Mouse (Mus musculus): ENCODE measurements at regions not wholly inside any gene's neighbourhood (a gene's known extent, or its start where the extent isn't known, plus 50 kb on each side); places are given as distances from the start of the nearest gene placed in this dataset.

DNA sequence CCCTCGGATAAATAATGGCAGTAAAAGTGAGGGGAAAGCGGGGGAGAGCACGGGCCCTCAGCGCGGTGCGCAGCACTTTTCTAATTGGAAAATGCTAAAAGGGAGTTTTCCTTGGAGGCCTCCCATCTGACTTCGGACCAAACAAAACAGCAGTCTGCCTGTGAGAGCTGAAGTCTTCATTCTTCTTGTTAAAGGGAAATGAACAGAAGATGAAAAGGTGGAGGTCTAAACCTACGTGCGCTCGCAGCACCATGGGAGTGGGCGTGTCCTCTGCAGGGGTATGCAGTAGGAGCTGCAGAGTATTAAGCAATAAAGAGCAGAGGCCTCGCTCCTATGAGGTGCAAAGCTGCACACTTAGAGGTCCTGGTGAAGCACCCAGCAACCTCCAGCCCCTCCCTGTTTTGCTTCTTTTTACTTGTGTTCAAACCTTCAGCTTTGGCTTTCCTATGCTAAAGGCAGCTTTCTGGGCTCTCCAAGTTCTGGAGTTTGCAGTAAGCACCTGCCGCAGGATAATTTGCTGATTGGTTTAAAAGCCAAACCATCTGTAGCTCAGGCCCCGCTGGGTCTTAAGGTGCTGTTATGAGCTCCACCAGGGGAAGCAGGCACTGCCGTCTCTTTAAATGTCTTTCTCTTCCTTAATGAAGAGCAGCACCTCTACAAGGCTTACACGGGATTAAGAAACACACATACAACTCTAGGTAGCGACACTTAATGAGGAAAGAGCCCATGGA, 253.9 kb upstream of the Runx1 start:
- no peaks in the 10 kb centered on the region; the same call in 1 of the 2 replicates for H3K27me3 ChIP-seq
- H3K9me3 ChIP-seq: no peaks in the 10 kb centered on the region
- peak overlapping the region; percentile 50 for H3K4me2 ChIP-seq
- ATAC-seq (ENCODE audit: insufficient number of reproducible peaks, insufficient read depth, low FRiP score, low TSS enrichment, low read depth): peak; percentile 74; the same call in 1 of the 2 replicates
- 23% methylated on average over 17 of the region's 17 CpGs for WGBS
- H3K27ac ChIP-seq: peak overlapping the region; percentile 83
- peak overlapping the region; percentile 20 for H3K4me3 ChIP-seq
- H3K36me3 ChIP-seq: no peaks in the 10 kb centered on the region
- peaks cover 35% of the 10 kb centered on the region for H3K4me1 ChIP-seq
- H3K9ac ChIP-seq: 0 out of 2 replicates have a peak overlapping the region, but pooled peaks have one; percentile 22

DNA sequence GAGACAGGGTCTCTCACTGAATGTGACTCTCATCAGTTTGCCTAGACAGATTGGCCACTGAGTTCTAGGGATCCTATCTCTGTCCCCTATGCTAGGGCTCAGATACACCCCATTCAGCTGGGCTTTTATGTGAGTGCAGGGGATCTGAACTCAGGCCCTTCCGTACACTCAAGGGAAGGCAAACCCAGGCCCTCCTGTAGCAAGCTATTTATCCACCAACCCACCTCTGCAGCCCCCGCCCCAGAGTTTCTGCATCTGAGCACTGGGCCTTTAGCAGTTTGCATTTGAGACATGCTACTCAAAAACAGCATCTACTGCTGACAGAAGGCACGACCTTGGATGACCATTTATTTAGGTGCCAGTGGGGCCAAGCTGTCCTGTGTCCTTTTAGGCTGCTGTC, 253.0 kb upstream of the Runx1 start:
- H3K27ac ChIP-seq: peak overlapping the region; percentile 83
- H3K27me3 ChIP-seq: no peaks in the 10 kb centered on the region; the same call in 1 of the 2 replicates
- H3K36me3 ChIP-seq: no peaks in the 10 kb centered on the region
- H3K4me2 ChIP-seq: peak overlapping the region; percentile 50
- no peak for ATAC-seq (ENCODE audit: insufficient number of reproducible peaks, insufficient read depth, low FRiP score, low TSS enrichment, low read depth)
- peaks cover 33% of the 10 kb centered on the region for H3K4me1 ChIP-seq
- peak overlapping the region; percentile 22; the same call in 1 of the 2 replicates for H3K9ac ChIP-seq
- WGBS: 72% methylated on average over 3 of the region's 3 CpGs
- no peak overlapping the region for H3K4me3 ChIP-seq
- no peaks in the 10 kb centered on the region for H3K9me3 ChIP-seq

DNA sequence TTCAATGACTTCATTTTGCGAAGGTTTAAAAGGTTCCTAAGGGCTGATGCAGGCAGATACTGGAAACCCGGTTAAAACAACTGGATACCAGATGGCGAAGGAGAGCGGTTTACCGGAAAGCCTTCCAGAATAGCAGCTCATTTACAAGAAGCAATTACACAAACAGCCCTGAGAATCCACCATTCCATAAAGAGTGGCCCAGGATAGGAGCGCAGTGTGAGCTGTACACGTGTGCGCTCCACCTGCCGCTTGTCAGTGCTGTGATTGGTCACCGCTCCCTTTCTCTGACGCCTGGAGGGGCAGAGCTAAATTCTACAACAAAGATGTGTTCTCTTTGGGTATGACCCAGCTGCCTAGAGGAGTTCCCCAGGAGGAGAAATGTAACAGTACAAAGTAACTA, 249.5 kb upstream of the Runx1 start:
- 58% methylated on average over 11 of the region's 11 CpGs for WGBS
- no peak overlapping the region for H3K27ac ChIP-seq
- H3K4me2 ChIP-seq: no peak overlapping the region
- no peaks in the 10 kb centered on the region for H3K9me3 ChIP-seq
- H3K4me3 ChIP-seq: no peak overlapping the region
- ATAC-seq (ENCODE audit: insufficient number of reproducible peaks, insufficient read depth, low FRiP score, low TSS enrichment, low read depth): no peak
- H3K9ac ChIP-seq: no peak overlapping the region
- no peaks in the 10 kb centered on the region for H3K36me3 ChIP-seq
- no peaks in the 10 kb centered on the region; the same call in 1 of the 2 replicates for H3K27me3 ChIP-seq
- H3K4me1 ChIP-seq: peaks cover 35% of the 10 kb centered on the region

DNA sequence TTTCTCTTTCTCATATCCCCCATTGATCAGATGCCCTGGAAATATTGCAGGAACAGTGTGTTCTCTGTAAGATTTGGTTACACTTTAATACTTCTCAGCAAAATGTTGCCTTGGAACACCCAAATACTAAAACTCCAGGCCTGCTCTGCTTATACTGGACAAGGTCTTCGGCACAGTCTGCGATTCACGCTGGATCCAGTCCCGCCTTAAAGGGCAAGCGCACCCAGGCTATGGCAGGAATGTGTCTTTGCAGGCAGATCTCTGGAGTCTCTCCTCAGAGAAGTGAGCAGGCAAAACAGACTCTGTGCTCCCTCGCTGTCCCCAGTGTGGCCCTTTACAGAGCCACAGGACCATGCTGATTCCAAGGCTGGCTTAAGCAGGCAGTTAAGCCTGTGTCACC, 246.2 kb upstream of the Runx1 start:
- Histone ChIP-seq H3K4me2 (no peak overlapping the region), H3K4me1 (peaks cover 18% of the 10 kb centered on the region), H3K9ac (0 out of 2 replicates have a peak overlapping the region, but pooled peaks have one; percentile 2), H3K27ac (peak overlapping the region; percentile 80), H3K36me3 (no peaks in the 10 kb centered on the region), H3K4me3 (no peak overlapping the region), H3K9me3 (no peaks in the 10 kb centered on the region), H3K27me3 (no peaks in the 10 kb centered on the region; the same call in 1 of the 2 replicates)
- ATAC-seq (ENCODE audit: insufficient number of reproducible peaks, insufficient read depth, low FRiP score, low TSS enrichment, low read depth): no peak
- WGBS: 48% methylated on average over 6 of the region's 6 CpGs

DNA sequence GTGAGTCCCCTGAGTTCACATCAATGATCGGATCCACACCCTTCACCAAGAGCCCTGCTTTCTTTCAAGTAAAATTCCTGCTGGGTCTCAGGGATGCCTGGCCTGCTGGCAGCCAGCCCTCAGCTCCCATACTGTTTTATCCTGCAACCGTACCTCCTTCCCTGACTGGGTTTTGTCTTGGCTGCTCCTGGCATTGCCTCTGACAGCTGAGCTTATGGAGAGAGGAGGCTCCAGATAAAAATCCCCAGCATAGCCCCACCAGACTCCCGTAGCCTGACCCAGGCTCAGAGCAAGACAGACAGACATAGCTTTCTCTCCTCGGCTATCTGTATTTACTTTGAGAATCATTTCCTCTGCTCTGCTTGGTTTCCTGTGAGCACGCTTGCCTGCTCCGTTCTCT, 245.8 kb upstream of the Runx1 start:
- Histone ChIP-seq H3K4me1 (peaks cover 18% of the 10 kb centered on the region), H3K9me3 (no peaks in the 10 kb centered on the region), H3K4me2 (no peak overlapping the region), H3K27me3 (no peaks in the 10 kb centered on the region; the same call in 1 of the 2 replicates), H3K4me3 (no peak overlapping the region), H3K36me3 (no peaks in the 10 kb centered on the region), H3K9ac (no peak overlapping the region), H3K27ac (peak overlapping the region; percentile 80)
- WGBS: 39% methylated on average over 6 of the region's 6 CpGs
- no peak for ATAC-seq (ENCODE audit: insufficient number of reproducible peaks, insufficient read depth, low FRiP score, low TSS enrichment, low read depth)

DNA sequence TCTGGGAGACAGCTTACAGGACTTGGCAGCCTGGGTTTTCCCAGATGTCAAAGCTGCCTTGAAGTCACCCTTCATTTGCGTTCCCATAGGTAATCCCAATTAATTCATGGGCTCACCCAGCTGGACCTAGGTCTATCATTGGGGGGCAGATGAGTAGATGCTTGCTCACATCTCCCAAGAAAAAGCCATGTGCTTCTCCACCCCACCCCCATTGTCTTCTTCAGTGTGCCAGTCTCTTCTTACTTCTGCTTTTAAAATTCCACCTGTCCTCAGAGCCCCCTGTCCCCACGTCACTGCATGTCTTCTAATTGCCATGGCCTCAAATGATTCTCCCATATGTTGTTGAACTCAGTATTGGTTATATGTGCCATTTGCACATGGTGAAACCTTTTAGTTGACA, 240.9 kb upstream of the Runx1 start:
- no peak overlapping the region for H3K27ac ChIP-seq
- WGBS: 85% methylated on average over 2 of the region's 2 CpGs
- ATAC-seq (ENCODE audit: insufficient number of reproducible peaks, insufficient read depth, low FRiP score, low TSS enrichment, low read depth): no peak
- H3K9ac ChIP-seq: no peak overlapping the region
- no peak overlapping the region for H3K4me2 ChIP-seq
- peaks cover 7% of the 10 kb centered on the region; the same call in 1 of the 2 replicates for H3K27me3 ChIP-seq
- H3K4me1 ChIP-seq: peaks cover 5% of the 10 kb centered on the region; the same call in 1 of the 2 replicates
- no peaks in the 10 kb centered on the region for H3K9me3 ChIP-seq
- H3K36me3 ChIP-seq: no peaks in the 10 kb centered on the region
- H3K4me3 ChIP-seq: no peak overlapping the region

GRCm38 (mm10) chr16:93061475-93062179, 235.7 kb upstream of the Runx1 start:
- no peak overlapping the region for H3K9ac ChIP-seq
- no peak overlapping the region for H3K27ac ChIP-seq
- peaks cover 7% of the 10 kb centered on the region; the same call in 1 of the 2 replicates for H3K27me3 ChIP-seq
- no peak overlapping the region for H3K4me3 ChIP-seq
- H3K36me3 ChIP-seq: no peaks in the 10 kb centered on the region
- H3K4me2 ChIP-seq: no peak overlapping the region
- peaks cover 8% of the 10 kb centered on the region; the same call in 1 of the 2 replicates for H3K4me1 ChIP-seq
- WGBS: 63% methylated on average over 4 of the region's 4 CpGs
- no peak for ATAC-seq (ENCODE audit: insufficient number of reproducible peaks, insufficient read depth, low FRiP score, low TSS enrichment, low read depth)
- no peaks in the 10 kb centered on the region for H3K9me3 ChIP-seq

- H3K36me3 ChIP-seq: no peaks in the 10 kb centered on the region
- WGBS: 60% methylated on average over 3 of the region's 3 CpGs
Observed at GRCm38 (mm10) chr16:93056295-93056694, 230.3 kb upstream of the Runx1 start.

GRCm38 (mm10) chr16:93055545-93055944, 229.6 kb upstream of the Runx1 start:
- Histone ChIP-seq H3K9ac (no peak overlapping the region), H3K4me3 (no peak overlapping the region), H3K4me1 (peaks cover 19% of the 10 kb centered on the region), H3K27me3 (no peaks in the 10 kb centered on the region), H3K27ac (no peak overlapping the region), H3K9me3 (no peaks in the 10 kb centered on the region), H3K36me3 (no peaks in the 10 kb centered on the region), H3K4me2 (no peak overlapping the region)
- WGBS: 72% methylated on average over 4 of the region's 4 CpGs
- no peak for ATAC-seq (ENCODE audit: insufficient number of reproducible peaks, insufficient read depth, low FRiP score, low TSS enrichment, low read depth)

More at GRCm38 (mm10) chr16:93056295-93056694, 230.3 kb upstream of the Runx1 start:
- Histone ChIP-seq H3K27ac (no peak overlapping the region), H3K27me3 (no peaks in the 10 kb centered on the region), H3K9me3 (no peaks in the 10 kb centered on the region), H3K4me2 (no peak overlapping the region), H3K4me1 (peaks cover 19% of the 10 kb centered on the region), H3K4me3 (no peak overlapping the region), H3K9ac (no peak overlapping the region)
- no peak for ATAC-seq (ENCODE audit: insufficient number of reproducible peaks, insufficient read depth, low FRiP score, low TSS enrichment, low read depth)

DNA sequence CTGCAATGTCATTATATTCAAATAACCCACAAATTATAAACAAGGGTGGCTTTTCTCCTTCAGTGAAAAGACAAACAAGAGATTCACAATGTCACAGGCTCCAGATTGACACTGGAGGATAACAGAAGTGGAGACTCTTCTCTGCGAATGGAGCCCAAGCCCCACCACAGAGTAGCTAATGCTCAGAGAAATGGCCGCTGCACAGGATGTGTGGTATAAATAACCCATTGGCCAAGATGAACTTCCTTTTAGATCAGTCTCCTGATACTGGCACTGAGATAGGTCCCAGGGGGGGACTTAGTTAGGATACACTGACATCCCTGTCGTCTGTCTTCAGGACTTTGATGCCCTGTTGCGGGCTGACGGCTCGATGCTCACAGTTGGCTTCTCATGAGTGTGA, 225.3 kb upstream of the Runx1 start:
- no peak overlapping the region for H3K9ac ChIP-seq
- peak overlapping the region; percentile 51; the same call in 1 of the 2 replicates for H3K27ac ChIP-seq
- H3K4me3 ChIP-seq: no peak overlapping the region
- no peaks in the 10 kb centered on the region for H3K27me3 ChIP-seq
- H3K4me1 ChIP-seq: peaks cover 12% of the 10 kb centered on the region
- H3K36me3 ChIP-seq: no peaks in the 10 kb centered on the region
- H3K4me2 ChIP-seq: no peak overlapping the region
- ATAC-seq (ENCODE audit: insufficient number of reproducible peaks, insufficient read depth, low FRiP score, low TSS enrichment, low read depth): no peak
- 64% methylated on average over 6 of the region's 6 CpGs for WGBS
- H3K9me3 ChIP-seq: no peaks in the 10 kb centered on the region

DNA sequence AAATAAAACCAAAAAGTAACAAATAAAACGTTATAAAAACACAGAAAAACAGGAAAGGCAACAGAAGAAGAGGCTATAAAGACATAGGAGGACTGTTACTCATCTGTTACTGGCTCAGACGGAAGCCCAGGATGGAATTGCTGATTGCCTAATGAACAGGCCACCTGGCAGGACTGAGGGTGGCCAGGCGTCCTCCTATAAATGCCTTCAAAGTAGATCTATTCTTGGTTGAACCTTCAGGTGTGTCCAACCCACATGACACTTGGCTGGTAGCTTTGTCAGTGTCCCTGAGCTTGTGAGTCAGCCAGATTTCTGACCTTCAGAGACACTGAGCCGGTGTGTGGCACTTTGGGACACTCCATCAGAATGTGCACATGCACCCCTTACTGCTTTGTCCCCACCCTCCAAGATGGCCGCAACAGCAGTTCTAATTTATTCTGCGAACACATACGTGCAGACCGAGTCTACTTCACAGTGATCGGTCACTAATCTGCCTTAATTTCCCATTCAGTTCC, 222.5 kb upstream of the Runx1 start:
- Histone ChIP-seq H3K9ac (no peak overlapping the region), H3K9me3 (no peaks in the 10 kb centered on the region), H3K4me3 (no peak overlapping the region), H3K36me3 (no peaks in the 10 kb centered on the region), H3K4me2 (no peak overlapping the region), H3K27ac (no peak overlapping the region), H3K4me1 (peaks cover 11% of the 10 kb centered on the region), H3K27me3 (no peaks in the 10 kb centered on the region)
- ATAC-seq (ENCODE audit: insufficient number of reproducible peaks, insufficient read depth, low FRiP score, low TSS enrichment, low read depth): no peak
- WGBS: 81% methylated on average over 9 of the region's 9 CpGs
